Mouse (Mus musculus): ENCODE results near the gene Capn7.

GRCm38 (mm10) chr14:31374390-31374789 is 38.0 kb downstream of the Capn7 start:
- TF ChIP-seq MAFK (IDR thresholded peaks at IDR 0.05; ENCODE audit: insufficient read depth, low read depth, low read length) (no peak), ZC3H11A (IDR thresholded peaks at IDR 0.05; ENCODE audit: borderline replicate concordance, low read depth, low read length) (no peak)

Data from ES-E14 (cell line).